Mouse (Mus musculus): ENCODE results near the gene Rnf39.

The Rnf39 gene

GRCm38 (mm10) chr17:36942791-36943471, at the start of gene Rnf39:
Gene Rnf39, plus strand, starts transcription at chr17:36942918.
- TF ChIP-seq GATA4 (IDR thresholded peaks at IDR 0.05; ENCODE audit: insufficient replicate concordance, low read length), result no peak

GRCm38 (mm10) chr17:36893387-36893786, 49.3 kb upstream of the Rnf39 start:
- TF ChIP-seq GATA4 (IDR thresholded peaks at IDR 0.05; ENCODE audit: insufficient replicate concordance, low read length), result no peak

- TF ChIP-seq GATA4 (IDR thresholded peaks at IDR 0.05; ENCODE audit: insufficient replicate concordance, low read length), result no peak
Observed at GRCm38 (mm10) chr17:36896583-36896982, 46.1 kb upstream of the Rnf39 start.

- no peak for TF ChIP-seq GATA4 (IDR thresholded peaks at IDR 0.05; ENCODE audit: insufficient replicate concordance, low read length)
Observed at GRCm38 (mm10) chr17:36897065-36897464, 45.7 kb upstream of the Rnf39 start.

- TF ChIP-seq GATA4 (IDR thresholded peaks at IDR 0.05; ENCODE audit: insufficient replicate concordance, low read length), result no peak
Observed at GRCm38 (mm10) chr17:36897552-36898205, 45.0 kb upstream of the Rnf39 start, which contains the start of gene Trim31. Gene Trim31, plus strand, starts transcription at chr17:36898118.

- no peak for TF ChIP-seq GATA4 (IDR thresholded peaks at IDR 0.05; ENCODE audit: insufficient replicate concordance, low read length)
Observed at GRCm38 (mm10) chr17:36899376-36899775, 43.3 kb upstream of the Rnf39 start.

- TF ChIP-seq GATA4 (IDR thresholded peaks at IDR 0.05; ENCODE audit: insufficient replicate concordance, low read length), result no peak
Observed at GRCm38 (mm10) chr17:36900001-36900400, 42.7 kb upstream of the Rnf39 start.

- TF ChIP-seq GATA4 (IDR thresholded peaks at IDR 0.05; ENCODE audit: insufficient replicate concordance, low read length), result no peak
Observed at GRCm38 (mm10) chr17:36900691-36901090, 42.0 kb upstream of the Rnf39 start.

GRCm38 (mm10) chr17:36903651-36904050, 39.1 kb upstream of the Rnf39 start:
- TF ChIP-seq GATA4 (IDR thresholded peaks at IDR 0.05; ENCODE audit: insufficient replicate concordance, low read length), result no peak

GRCm38 (mm10) chr17:36908235-36908634, 34.5 kb upstream of the Rnf39 start:
- TF ChIP-seq GATA4 (IDR thresholded peaks at IDR 0.05; ENCODE audit: insufficient replicate concordance, low read length), result no peak

GRCm38 (mm10) chr17:36909802-36910201, 32.9 kb upstream of the Rnf39 start:
- TF ChIP-seq GATA4 (IDR thresholded peaks at IDR 0.05; ENCODE audit: insufficient replicate concordance, low read length), result no peak

GRCm38 (mm10) chr17:36912031-36912430, 30.7 kb upstream of the Rnf39 start:
- TF ChIP-seq GATA4 (IDR thresholded peaks at IDR 0.05; ENCODE audit: insufficient replicate concordance, low read length), result no peak

GRCm38 (mm10) chr17:36914108-36914507, 28.6 kb upstream of the Rnf39 start:
- no peak for TF ChIP-seq GATA4 (IDR thresholded peaks at IDR 0.05; ENCODE audit: insufficient replicate concordance, low read length)

GRCm38 (mm10) chr17:36915076-36915475, 27.6 kb upstream of the Rnf39 start:
- no peak for TF ChIP-seq GATA4 (IDR thresholded peaks at IDR 0.05; ENCODE audit: insufficient replicate concordance, low read length)

- TF ChIP-seq GATA4 (IDR thresholded peaks at IDR 0.05; ENCODE audit: insufficient replicate concordance, low read length), result no peak
Observed at GRCm38 (mm10) chr17:36920239-36920638, 22.5 kb upstream of the Rnf39 start.

- no peak for TF ChIP-seq GATA4 (IDR thresholded peaks at IDR 0.05; ENCODE audit: insufficient replicate concordance, low read length)
Observed at GRCm38 (mm10) chr17:36922715-36923114, 20.0 kb upstream of the Rnf39 start.

- TF ChIP-seq GATA4 (IDR thresholded peaks at IDR 0.05; ENCODE audit: insufficient replicate concordance, low read length), result no peak
Observed at GRCm38 (mm10) chr17:36923491-36923890, 19.2 kb upstream of the Rnf39 start.
